Mouse (Mus musculus) midbrain, embryonic 11.5 days (tissue): ENCODE data around the gene Sort1. TPM values are rescaled to one million over a fixed set of nuclear protein-coding genes. Genes with fewer than 3 reads are reported as not detected.

Source experiments
- ATAC-seq: fragments of 200-750 bp; cut with Nextera tagmentation; 2 replicates; pipeline ENCODE4 v1.8.0; 2017; ENCODE audit warnings: moderate TSS enrichment, moderate library complexity; ENCODE audit not compliant: low FRiP score
- DNase-seq: peaks from one replicate; pipeline ENCODE4 v3.0.0; 2015; ENCODE audit warnings: low spot score; ENCODE audit errors: missing footprints
- H3K27ac ChIP-seq: fragments of 300-500 bp; sonication (generic); 2 replicates; pipeline ENCODE4 v1.5.1; 2014; ENCODE audit warnings: low read depth, low read length
- H3K27me3 ChIP-seq: fragments of 300-500 bp; sonication (generic); 2 replicates; pipeline ENCODE4 v1.6.1; 2014; ENCODE audit warnings: mild to moderate bottlenecking, low read length, moderate library complexity, mixed read lengths; ENCODE audit not compliant: control insufficient read depth, insufficient read depth
- H3K36me3 ChIP-seq: fragments of 300-500 bp; sonication (generic); 2 replicates; pipeline ENCODE4 v1.6.1; 2014; ENCODE audit warnings: mild to moderate bottlenecking, low read length, moderate library complexity, mixed read lengths; ENCODE audit not compliant: control insufficient read depth, insufficient read depth
- H3K4me1 ChIP-seq: fragments of 300-500 bp; sonication (generic); 2 replicates; pipeline ENCODE4 v1.6.1; 2014; ENCODE audit warnings: low read length; ENCODE audit not compliant: control insufficient read depth, insufficient read depth
- H3K4me2 ChIP-seq: fragments of 300-500 bp; sonication (generic); 2 replicates; pipeline ENCODE4 v1.6.1; 2014; ENCODE audit warnings: mild to moderate bottlenecking, moderate library complexity
- H3K4me3 ChIP-seq: fragments of 300-500 bp; sonication (generic); 2 replicates; pipeline ENCODE4 v1.5.1; 2014; ENCODE audit warnings: low read depth, low read length
- H3K9ac ChIP-seq: fragments of 300-500 bp; sonication (generic); 2 replicates; pipeline ENCODE4 v1.6.1; 2014; ENCODE audit warnings: low read length
- H3K9me3 ChIP-seq: fragments of 300-500 bp; sonication (generic); 2 replicates; pipeline ENCODE4 v1.6.1; 2016; ENCODE audit warnings: low read length; ENCODE audit not compliant: control insufficient read depth
- WGBS: fragments of 180-500 bp; shearing (Covaris S2); extraction: QIAGEN DNeasy Blood & Tissue Kit; methylation state at CpG from one replicate; pipeline ENCODE4 v1.1.7; 2014; 5-methylcytosine and 5-hydroxymethylcytosine counted together
- polyA plus RNA-seq: library from polyadenylated mRNA; unstranded; fragments of >200 nt; fragmentation: Nextera tagmentation; extraction: Ambion mirVana; gene quantifications from 2 replicates; pipeline ENCODE4 v1.2.1, GENCODE M21; 2014

The Sort1 gene
- polyA plus RNA-seq, 1 experiment from 2014 or later = 27.0 TPM

DNA sequence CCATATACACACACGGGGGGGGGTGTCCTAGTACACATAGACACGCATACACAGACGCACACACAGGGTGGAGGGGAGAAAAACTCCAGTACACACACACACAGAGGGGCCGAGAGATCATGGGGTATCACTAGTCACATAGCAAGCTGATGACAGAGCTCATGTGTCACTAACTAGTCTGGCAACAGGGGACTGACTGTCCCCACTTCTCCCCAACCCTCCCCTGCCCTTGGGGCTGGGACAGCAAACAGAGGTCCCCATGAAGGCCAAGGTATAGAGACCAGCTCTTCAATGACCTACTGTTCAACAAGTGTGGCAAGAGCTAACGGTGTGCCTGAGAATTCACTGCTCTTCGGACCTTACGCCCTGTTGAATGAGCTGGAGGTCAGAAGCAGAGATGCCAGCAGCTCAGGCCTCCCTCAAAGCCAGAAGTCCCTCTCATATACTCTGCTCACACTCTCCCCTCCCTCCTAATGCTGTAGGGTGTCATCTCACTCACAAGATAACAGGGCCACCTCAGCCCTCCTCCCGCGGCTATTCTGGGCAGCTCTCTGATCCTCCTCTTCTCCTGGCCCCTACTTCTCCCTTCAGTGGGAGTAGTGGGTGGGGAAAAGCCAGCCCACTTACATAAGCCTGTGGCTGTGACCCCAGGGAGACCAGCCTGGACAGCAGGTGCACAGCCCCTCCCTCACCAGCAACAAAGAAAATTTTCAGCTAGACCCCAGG is 80.6 kb downstream of the Sort1 start, which contains the start of gene Mybphl:
Gene Mybphl, plus strand, starts transcription at position 642 of the 726 bp plus-strand sequence.
- no peaks in the 10 kb centered on the region for H3K36me3 ChIP-seq
- H3K4me1 ChIP-seq = peaks cover 17% of the 10 kb centered on the region
- H3K9ac ChIP-seq = no peak within 1 kb of the TSS
- no peak within 1 kb of the TSS for H3K4me2 ChIP-seq
- no peak within 1 kb of the TSS for H3K27ac ChIP-seq
- DNase-seq = no peak
- H3K4me3 ChIP-seq = no peak within 1 kb of the TSS
- no peaks in the 10 kb centered on the region for H3K9me3 ChIP-seq
- 76% methylated on average over 9 of the region's 9 CpGs for WGBS
- ATAC-seq = no peak
- H3K27me3 ChIP-seq = no peaks in the 10 kb centered on the region

DNA sequence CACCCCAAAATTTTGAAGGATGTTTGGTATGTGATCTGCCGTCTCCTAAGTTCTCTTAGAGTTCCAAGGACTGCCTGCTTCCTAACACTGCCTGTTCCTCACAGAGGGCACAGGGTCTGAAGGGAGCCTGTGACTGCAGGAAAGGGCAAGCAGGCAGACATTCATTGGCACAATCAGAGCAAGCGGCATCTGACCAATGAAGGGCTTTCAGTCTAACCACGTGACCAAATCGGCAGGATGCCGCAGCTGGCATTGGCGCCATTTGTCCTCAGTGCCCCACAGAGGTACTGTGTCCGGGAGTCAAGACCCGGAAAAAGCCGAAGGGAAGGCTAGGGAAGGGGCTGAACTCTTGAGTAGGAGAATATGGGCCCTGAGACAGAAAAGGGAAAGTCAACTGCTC is 83.3 kb downstream of the Sort1 start:
- no peak for ATAC-seq
- Histone ChIP-seq H3K36me3 (no peaks in the 10 kb centered on the region), H3K9ac (no peak overlapping the region), H3K27ac (no peak overlapping the region), H3K9me3 (no peaks in the 10 kb centered on the region), H3K4me2 (no peak overlapping the region), H3K27me3 (no peaks in the 10 kb centered on the region), H3K4me3 (no peak overlapping the region), H3K4me1 (peaks cover 4% of the 10 kb centered on the region; the same call in 1 of the 2 replicates)
- WGBS = 67% methylated on average over 9 of the region's 9 CpGs
- DNase-seq = peak; percentile 82

DNA sequence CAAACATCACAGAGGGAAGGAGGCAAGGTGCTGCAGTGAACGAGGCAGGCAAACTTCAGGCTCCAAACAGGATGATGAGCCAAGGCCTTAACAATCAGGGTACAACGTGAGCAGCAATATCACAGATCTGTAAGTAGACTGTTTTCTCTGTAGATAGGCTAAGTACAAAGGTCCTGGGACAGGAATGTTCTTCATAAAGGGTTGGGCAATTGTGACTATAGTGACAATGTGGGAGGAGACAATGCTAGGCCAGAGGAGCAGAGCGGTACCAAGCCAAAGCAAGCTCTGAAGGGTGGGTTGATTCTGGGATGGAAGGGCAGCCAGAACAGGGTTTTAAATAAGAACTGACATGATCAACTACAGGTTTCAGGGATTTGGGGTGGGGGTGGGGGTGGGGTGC is 83.9 kb downstream of the Sort1 start:
- H3K9ac ChIP-seq = no peak overlapping the region
- no peak for ATAC-seq
- DNase-seq = no peak
- H3K36me3 ChIP-seq = no peaks in the 10 kb centered on the region
- H3K4me1 ChIP-seq = peaks cover 4% of the 10 kb centered on the region; the same call in 1 of the 2 replicates
- no peak overlapping the region for H3K27ac ChIP-seq
- no peaks in the 10 kb centered on the region for H3K27me3 ChIP-seq
- WGBS = 88% methylated on average over 3 of the region's 3 CpGs
- H3K4me3 ChIP-seq = no peak overlapping the region
- H3K4me2 ChIP-seq = no peak overlapping the region
- no peaks in the 10 kb centered on the region for H3K9me3 ChIP-seq

DNA sequence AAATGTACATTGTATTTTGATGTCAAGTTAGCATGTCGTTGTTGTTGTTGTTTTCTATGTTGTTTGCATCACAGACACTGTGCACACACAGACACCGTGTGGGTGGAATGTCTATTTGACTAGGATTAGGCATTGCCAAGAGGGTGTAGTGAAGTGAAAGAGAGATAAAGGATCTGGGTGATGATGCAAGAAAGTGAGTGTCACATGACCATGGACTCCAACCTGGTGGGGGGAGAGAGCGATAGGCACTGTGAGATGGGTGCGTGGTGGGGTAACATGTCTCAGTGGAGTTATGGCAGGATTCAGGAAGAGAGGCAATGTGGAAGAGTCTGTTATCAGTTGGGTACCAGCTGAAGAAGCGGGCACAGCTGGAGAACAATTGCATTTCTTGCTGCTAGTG is 84.8 kb downstream of the Sort1 start:
- no peaks in the 10 kb centered on the region for H3K9me3 ChIP-seq
- no peak overlapping the region for H3K4me2 ChIP-seq
- no peak overlapping the region for H3K4me3 ChIP-seq
- H3K9ac ChIP-seq = no peak overlapping the region
- peaks cover 4% of the 10 kb centered on the region; the same call in 1 of the 2 replicates for H3K4me1 ChIP-seq
- no peak overlapping the region for H3K27ac ChIP-seq
- WGBS = 79% methylated on average over 5 of the region's 5 CpGs
- H3K27me3 ChIP-seq = no peaks in the 10 kb centered on the region
- DNase-seq (no peak), ATAC-seq (no peak)
- no peaks in the 10 kb centered on the region for H3K36me3 ChIP-seq

DNA sequence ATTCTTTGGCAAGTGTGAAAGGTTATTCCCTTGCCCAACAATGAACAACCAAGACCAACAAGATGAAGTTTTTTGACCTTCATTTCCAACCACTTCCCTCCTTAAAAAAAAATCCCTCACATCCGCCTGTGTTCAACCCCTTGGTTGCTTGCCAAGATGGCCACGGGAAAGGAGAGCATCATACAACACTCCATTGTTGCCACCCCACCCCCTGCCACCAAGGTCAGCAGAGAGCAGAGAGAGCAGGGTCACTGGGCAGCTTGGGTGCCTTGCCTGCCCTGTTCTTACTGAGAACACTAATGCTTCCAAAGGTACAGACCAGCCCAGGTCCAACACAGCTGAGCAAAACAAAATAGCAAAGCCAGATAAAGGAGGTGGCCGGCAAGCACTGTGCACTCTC is 88.4 kb downstream of the Sort1 start:
- H3K27ac ChIP-seq = no peak overlapping the region
- WGBS = 76% methylated on average over 3 of the region's 3 CpGs

DNA sequence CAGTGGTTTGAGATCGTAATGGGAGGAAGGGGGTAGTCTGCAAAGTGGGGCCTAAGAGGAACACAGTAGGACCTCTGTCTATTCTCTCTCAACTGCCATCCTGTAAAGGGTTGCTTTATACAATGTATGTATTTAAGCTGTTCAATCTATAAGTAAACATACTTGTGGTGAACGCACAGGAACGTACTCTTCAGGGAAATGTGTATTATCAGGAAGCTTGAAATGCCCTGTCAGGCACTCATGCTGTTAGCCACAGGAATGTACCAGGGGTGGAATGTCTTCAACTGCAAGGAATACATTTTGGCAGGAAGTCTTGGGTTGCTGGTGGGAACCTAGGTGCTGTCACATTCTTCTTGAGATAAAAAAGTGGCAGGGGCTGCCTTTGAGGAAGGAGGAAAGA is 88.8 kb downstream of the Sort1 start:
- WGBS = 89% methylated on average over 3 of the region's 3 CpGs

More for the DNA sequence above, 88.4 kb downstream of the Sort1 start:
- no peak for DNase-seq
- Histone ChIP-seq H3K36me3 (no peaks in the 10 kb centered on the region), H3K4me2 (no peak overlapping the region), H3K4me3 (no peak overlapping the region), H3K9me3 (no peaks in the 10 kb centered on the region), H3K27me3 (no peaks in the 10 kb centered on the region), H3K4me1 (no peaks in the 10 kb centered on the region), H3K9ac (no peak overlapping the region)
- no peak for ATAC-seq

DNA sequence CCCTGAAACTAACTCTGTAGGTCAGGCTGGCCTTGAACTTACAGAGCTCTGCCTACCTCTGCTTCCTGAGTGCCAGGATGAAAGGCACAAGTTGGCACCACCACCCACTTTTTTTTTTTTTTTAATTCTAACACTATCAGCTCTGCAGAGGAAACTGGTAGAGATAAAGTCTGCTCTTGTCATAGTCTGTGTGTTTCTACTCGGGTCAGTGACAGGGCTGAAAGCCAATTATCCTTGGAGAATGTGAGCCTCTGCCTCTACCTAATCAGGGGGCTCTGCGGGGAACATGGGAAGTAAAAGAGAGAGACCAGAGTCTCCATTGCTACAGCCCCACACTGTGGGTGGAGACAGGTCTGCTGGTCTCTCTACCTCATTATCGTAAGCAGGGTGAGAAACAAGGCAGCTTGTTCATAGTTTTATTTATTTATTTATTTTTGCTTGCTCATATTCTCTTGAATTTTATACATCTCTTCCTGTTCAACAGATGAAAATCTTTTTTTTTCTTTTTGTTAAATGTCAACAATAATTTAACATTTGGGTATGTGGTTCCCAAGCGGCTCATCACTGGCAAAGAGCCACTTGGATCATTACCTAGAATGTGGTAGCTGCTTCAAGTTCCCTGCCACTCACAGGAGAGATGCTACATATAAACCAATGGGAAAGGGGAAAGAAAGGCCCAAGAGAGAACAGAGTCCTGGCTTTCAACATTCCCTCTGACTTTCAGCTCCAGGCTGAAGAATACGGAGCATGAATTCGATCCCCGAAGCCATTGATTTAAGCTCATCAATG is 95.2 kb downstream of the Sort1 start:
- Histone ChIP-seq H3K27me3 (no peaks in the 10 kb centered on the region), H3K4me3 (no peak overlapping the region), H3K9me3 (no peaks in the 10 kb centered on the region), H3K36me3 (no peaks in the 10 kb centered on the region), H3K4me1 (peaks cover 9% of the 10 kb centered on the region), H3K4me2 (no peak overlapping the region), H3K9ac (no peak overlapping the region), H3K27ac (no peak overlapping the region)
- ATAC-seq (no peak), DNase-seq (no peak)
- 80% methylated on average over 7 of the region's 7 CpGs for WGBS

More for the DNA sequence above, 88.8 kb downstream of the Sort1 start:
- H3K4me3 ChIP-seq = no peak overlapping the region
- DNase-seq = no peak
- no peaks in the 10 kb centered on the region for H3K36me3 ChIP-seq
- no peak for ATAC-seq
- no peak overlapping the region for H3K27ac ChIP-seq
- H3K4me1 ChIP-seq = no peaks in the 10 kb centered on the region
- H3K4me2 ChIP-seq = no peak overlapping the region
- H3K27me3 ChIP-seq = no peaks in the 10 kb centered on the region
- no peak overlapping the region for H3K9ac ChIP-seq
- H3K9me3 ChIP-seq = no peaks in the 10 kb centered on the region

DNA sequence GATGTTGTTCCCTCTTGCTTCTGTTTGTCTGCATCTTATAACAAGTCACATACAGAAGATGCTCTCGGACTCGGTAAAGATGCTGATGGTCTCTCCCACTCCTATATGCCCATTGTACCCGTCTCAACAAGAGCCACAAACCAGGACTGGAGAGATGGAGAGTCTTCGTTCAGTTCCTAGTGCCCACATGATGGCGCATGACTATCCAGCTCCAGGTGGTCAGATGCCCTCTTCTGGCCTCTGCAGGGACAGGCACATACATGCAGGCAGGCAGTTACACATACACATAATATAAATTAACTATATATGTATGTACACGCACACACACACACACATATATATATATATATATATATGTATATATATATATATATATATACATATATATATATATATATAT is 96.8 kb downstream of the Sort1 start:
- no peaks in the 10 kb centered on the region for H3K36me3 ChIP-seq
- no peaks in the 10 kb centered on the region for H3K27me3 ChIP-seq
- WGBS = 77% methylated on average over 6 of the region's 6 CpGs
- H3K9ac ChIP-seq = no peak overlapping the region
- ATAC-seq (no peak), DNase-seq (no peak)
- H3K9me3 ChIP-seq = no peaks in the 10 kb centered on the region
- H3K27ac ChIP-seq = no peak overlapping the region
- H3K4me3 ChIP-seq = no peak overlapping the region
- H3K4me2 ChIP-seq = no peak overlapping the region
- peaks cover 19% of the 10 kb centered on the region for H3K4me1 ChIP-seq
